Mouse (Mus musculus) effector memory CD4-positive, alpha-beta T cell, adult 5 months (primary cell): ENCODE measurements around the gene Mpv17. TPM values are rescaled to one million over a fixed set of nuclear protein-coding genes. Genes with fewer than 3 reads are reported as not detected.

Experiments used
- polyA plus RNA-seq: library from polyadenylated mRNA; unstranded; fragments of 100-300 nt; shearing (Covaris generic); gene quantifications from one replicate; pipeline ENCODE4 v1.2.1, GENCODE M21; 2017

Mpv17 gene
- polyA plus RNA-seq, result 16.9 TPM

GRCm38 (mm10) chr5:31154152-31154553 is at the start of gene Mpv17:
Gene Mpv17, minus strand, starts transcription at chr5:31154251.

DNA sequence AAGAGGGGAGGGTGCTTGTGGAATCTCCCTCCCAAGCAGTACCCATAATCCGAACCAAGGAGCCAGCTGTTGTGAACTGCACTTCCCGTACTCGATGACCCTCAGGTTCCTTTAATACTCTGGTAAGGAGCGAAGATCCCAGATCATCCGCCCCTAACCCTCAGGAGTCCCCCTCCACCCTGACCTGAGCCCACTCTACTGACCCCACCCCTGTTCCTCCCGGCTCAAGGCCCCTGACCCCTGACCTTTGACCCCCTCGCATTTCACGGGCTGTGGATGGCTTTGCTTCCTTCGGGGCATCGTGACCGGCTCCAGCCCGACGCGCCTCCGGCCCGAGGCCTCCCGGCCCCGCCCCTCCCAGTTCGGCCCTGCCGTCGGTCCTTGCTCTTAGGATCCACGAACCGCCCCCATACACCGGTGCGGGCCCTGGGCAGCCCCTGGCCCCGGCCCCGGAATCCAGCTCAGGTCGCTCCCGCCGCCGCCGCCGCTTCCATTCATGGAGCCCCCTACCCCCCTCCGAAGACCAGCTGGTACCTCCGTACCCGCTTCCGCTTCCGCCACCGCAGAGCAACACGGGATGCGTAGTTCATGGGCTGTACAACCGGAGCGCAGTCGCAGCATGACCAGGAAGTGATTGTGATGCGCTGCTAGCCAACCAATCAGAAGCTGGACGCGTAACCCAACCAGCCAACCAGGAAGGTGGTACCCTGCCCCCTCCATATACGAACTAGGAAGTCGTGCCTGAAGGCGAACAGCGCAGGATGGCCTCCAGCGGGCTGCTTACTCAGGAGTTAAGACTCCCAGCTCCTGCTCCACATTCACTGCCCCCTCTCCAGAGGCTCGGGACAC is 47.9 kb upstream of the Mpv17 start, which contains the start of gene Zfp513:
Zfp513 (minus strand) TSS at position 562 of the 849 bp plus-strand sequence.

DNA sequence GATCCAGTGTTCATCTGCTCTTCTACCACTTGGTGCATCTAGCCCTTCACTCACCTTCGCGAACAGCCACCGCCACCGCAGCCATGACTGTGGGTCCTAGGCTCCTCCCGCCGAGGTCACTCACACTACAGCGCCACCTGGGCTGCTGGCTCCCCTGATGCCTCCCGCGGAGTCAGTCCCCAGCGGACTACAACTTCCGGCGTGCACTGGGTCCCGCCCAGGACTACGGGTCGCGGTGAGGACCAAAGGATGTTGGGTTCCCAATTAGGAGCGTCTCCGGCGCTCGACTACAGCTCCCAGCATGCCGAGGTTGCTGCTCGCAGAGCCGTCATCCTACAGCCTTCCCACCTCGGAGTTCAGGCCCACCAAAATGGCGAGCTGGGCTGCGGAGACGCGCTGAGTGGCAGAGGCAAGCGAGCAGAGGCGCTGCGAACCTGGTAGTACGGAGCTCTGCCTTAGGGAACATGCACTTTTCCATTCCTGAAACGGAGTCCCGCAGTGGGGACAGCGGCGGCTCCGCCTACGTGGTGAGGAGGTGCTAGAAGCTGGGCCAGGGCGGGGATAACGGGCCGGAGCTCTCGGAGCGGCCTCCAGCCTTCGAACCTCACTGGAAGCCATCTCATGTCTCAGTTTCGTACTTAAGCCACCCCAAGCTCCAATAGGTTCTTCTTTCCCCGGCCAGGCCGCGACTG is 39.0 kb upstream of the Mpv17 start, which contains the start of the genes Snx17 and Eif2b4:
Snx17 (plus strand) TSS at position 289 of the 692 bp plus-strand sequence.
Eif2b4 (minus strand) TSS at position 492 of the 692 bp plus-strand sequence.

DNA sequence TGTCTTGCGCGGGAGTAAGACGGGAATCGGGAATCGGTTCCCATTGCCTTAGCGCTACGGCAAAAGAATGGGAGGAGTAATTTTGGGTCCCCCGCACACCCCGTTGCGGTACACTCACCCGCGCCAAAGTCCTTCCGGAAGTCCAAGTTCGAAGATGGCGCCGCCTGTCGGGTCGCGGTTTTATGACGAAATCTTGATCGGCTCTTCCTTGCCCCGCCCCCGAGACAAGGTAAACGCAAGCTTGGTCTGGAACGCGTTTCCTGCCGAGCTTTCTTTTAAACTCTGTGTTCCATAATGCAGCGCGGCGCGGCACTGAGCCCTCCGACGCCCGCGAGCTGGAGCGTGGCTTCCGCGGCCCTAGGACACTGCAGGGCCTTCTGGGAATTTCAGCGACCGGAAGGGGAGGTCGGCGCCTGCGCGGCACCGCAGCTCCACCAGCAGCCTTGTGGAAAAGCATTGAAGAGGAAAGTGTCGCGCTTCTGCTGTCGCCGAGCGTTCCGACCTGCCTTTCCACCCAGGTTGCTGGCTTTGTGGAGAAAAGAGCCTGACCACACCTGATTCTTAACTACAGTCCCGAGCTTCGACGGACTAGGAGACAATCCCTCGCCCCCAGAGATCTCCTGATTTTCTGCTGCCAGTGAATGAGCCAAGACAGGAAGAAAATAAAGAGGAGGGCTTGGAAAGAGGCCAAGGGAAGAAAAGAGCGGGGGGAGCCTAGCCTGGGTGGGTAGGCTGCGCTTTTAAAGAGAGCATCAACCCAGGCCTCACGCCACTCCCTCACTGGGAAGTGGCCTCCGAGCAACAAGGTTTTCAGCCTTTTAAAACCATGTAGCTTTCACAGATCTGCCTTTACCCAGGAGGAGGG is 25.9 kb upstream of the Mpv17 start, which contains the start of the genes Gm29609 and Gtf3c2:
Gm29609 (minus strand) TSS at position 146 of the 865 bp plus-strand sequence.
Gtf3c2 (minus strand) TSS at position 379 of the 865 bp plus-strand sequence.

DNA sequence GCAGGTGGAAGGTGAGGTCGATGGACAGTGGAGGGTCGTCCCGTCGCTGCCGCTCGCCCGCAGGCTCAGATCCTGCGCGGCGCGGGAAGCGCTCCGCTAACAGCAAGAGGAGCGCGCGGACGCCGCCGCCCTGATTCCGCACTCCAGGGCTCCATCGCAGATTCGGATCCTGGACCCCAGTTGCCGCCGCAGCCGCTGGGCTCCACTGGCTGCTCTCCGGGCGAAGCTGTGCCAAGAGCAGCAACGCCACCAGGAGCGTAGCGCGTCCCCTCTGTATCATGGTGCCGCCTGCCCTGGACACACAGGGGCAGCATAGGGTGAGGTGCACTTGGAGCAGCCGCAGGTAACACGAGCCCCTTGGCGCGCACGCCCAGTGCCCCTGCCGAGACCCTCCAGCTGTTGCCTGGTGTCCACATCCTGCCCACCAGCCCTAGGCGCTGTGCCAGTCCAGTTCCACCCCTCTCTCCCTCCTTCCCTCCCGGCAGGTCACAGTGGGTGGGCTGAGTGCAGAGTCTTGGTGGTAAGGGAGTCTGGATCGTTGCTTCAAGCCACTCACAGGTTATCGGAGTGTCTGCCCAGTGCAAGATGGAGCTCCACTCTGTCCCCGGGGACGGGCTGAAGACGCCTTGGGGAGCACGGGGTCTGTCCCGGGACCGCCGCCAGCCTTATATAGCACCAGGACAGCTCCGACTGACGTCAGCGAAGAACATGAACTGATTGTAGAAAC is 15.6 kb downstream of the Mpv17 start, which contains the start of gene Ucn:
Ucn (minus strand) TSS at position 589 of the 727 bp plus-strand sequence.

DNA sequence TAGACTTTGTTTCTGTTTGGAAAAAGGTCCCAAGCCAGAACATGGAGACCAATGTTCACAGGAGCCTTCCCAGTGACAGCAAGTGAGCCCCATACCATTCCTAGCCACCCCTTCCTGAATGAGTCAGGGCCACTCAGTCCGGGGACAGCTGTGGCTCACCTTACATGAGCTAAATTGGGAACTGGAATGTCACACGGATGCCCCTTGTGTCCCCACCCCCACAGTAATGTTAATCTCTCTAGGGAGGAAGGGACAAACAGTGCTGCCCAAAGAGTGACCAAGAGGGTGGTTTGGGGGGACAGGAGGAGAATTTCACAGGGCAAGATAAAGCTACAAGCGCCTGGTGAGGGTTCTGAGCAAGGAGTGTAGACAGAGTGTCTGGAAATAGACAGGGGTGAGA is 37.7 kb downstream of the Mpv17 start, which contains the start of gene Trim54:
Trim54 (plus strand) TSS at position 359 of the 400 bp plus-strand sequence.

DNA sequence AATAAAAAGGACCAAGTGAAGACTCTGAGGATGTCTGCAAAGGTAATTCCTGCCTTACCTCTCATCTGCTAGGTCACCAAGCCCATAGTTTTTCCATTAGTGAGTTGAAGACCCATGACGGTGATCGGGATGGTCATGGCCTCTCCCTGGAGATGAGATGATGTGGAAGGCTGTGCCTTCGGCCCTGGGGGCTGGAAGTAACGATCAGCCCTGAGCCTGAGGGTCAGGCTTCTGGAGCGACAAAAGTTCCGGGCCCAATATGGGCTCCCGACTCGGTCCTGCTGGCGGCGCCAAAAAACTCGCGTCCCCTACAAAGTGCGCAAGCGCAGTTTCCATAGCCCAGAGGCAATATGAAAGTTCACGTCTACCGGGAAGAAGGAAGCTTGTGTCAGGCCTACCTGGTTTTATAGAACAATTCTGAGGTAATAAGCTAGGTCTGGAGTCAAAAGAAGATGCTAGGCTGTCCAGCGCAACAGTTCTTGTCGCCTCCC is 46.0 kb downstream of the Mpv17 start, which contains the start of gene Slc30a3:
Slc30a3 (minus strand) TSS at position 238 of the 491 bp plus-strand sequence.

DNA sequence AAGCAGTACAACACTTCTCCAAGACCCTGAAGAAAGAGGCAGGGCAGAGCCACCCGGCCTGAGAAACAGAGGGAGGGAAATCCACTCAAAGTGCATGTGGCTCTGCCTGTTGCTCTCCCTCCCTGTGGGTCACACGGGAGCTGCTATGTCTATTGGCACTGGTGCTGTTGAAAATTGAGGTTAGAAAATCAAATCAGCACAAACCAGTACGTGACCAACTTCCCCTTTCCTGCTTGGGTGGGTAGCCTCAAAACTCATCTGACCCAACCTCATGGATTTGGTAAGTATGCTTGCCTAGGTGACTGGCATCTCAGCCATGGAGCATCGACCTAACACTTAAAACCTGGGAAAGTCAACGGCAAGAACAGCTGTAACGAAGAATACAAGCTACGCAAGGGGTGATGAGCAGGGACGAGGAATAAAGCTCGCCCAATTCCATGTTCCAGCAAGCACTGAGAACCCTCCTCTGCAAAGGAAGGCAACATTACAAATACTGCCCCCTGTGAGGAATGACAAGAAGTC is 48.2 kb downstream of the Mpv17 start, which contains the start of gene Dnajc5g:
Dnajc5g (plus strand) TSS at position 472 of the 522 bp plus-strand sequence.

Other genes starting within 250 kb of the Mpv17 start
- gene Ost4, start 246.5 kb downstream of the Mpv17 start, polyA plus RNA-seq, result 261 TPM
- gene Emilin1, start 240.8 kb downstream of the Mpv17 start, polyA plus RNA-seq, result 0.12 TPM
- gene Khk, start 232.8 kb downstream of the Mpv17 start, polyA plus RNA-seq, result 12.1 TPM
- gene Cgref1, start 208.7 kb downstream of the Mpv17 start, polyA plus RNA-seq, result 0.26 TPM
- gene Preb, start 193.9 kb downstream of the Mpv17 start, polyA plus RNA-seq, result 215 TPM
- not detected for gene Tcf23, start 185.6 kb downstream of the Mpv17 start, polyA plus RNA-seq
- 62.9 TPM for gene Atraid, start 105.9 kb downstream of the Mpv17 start, polyA plus RNA-seq
- gene Slc5a6, start 105.3 kb downstream of the Mpv17 start, polyA plus RNA-seq, result 5.3 TPM
- gene Cad, start 99.5 kb downstream of the Mpv17 start, polyA plus RNA-seq, result 16.7 TPM
- not detected for gene Dnajc5g, start 48.0 kb downstream of the Mpv17 start, polyA plus RNA-seq
- gene Slc30a3, start 46.0 kb downstream of the Mpv17 start, polyA plus RNA-seq, result 1.3 TPM
- not detected for gene Trim54, start 37.5 kb downstream of the Mpv17 start, polyA plus RNA-seq
- not detected for gene Ucn, start 15.4 kb downstream of the Mpv17 start, polyA plus RNA-seq
- not detected for gene Gm29609, start 25.7 kb upstream of the Mpv17 start, polyA plus RNA-seq
- 96.4 TPM for gene Gtf3c2, start 25.9 kb upstream of the Mpv17 start, polyA plus RNA-seq
- 83.0 TPM for gene Snx17, start 39.0 kb upstream of the Mpv17 start, polyA plus RNA-seq
- gene Eif2b4, start 39.2 kb upstream of the Mpv17 start, polyA plus RNA-seq, result 46.4 TPM
- gene Zfp513, start 48.1 kb upstream of the Mpv17 start, polyA plus RNA-seq, result 24.6 TPM
- 166 TPM for gene Ppm1g, start 66.4 kb upstream of the Mpv17 start, polyA plus RNA-seq
- 283 TPM for gene Nrbp1, start 86.6 kb upstream of the Mpv17 start, polyA plus RNA-seq
- gene Gm9970, start 87.0 kb upstream of the Mpv17 start, polyA plus RNA-seq, result not detected
- 42.2 TPM for gene Krtcap3, start 97.4 kb upstream of the Mpv17 start, polyA plus RNA-seq
- gene Ift172, start 136.9 kb upstream of the Mpv17 start, polyA plus RNA-seq, result 8.5 TPM
- 4.6 TPM for gene Fndc4, start 141.8 kb upstream of the Mpv17 start, polyA plus RNA-seq
- not detected for gene Gckr, start 143.2 kb upstream of the Mpv17 start, polyA plus RNA-seq